Mouse (Mus musculus): Measurements from ENCODE around the gene Epo.

Epo gene

GRCm38 (mm10) chr5:137533117-137533827 lies at the start of gene Epo, which contains the start of gene Gnb2:
TSS of gene Epo (minus strand) at chr5:137533242.
TSS of gene Gnb2 (minus strand) at chr5:137533510.
- peak; percentile 97 for DNase-seq (ENCODE audit: low read depth)

GRCm38 (mm10) chr5:137582702-137583101 lies 49.7 kb upstream of the Epo start:
- DNase-seq (ENCODE audit: low read depth) = no peak

GRCm38 (mm10) chr5:137580246-137580645 lies 47.2 kb upstream of the Epo start:
- DNase-seq (ENCODE audit: low read depth) = no peak

GRCm38 (mm10) chr5:137574470-137574901 lies 41.4 kb upstream of the Epo start:
- DNase-seq (ENCODE audit: low read depth) = no peak

- DNase-seq (ENCODE audit: low read depth) = peak; percentile 84
Observed at GRCm38 (mm10) chr5:137570691-137571586, 37.9 kb upstream of the Epo start.

- DNase-seq (ENCODE audit: low read depth) = peak; percentile 27
Observed at GRCm38 (mm10) chr5:137570181-137570580, 37.1 kb upstream of the Epo start.

GRCm38 (mm10) chr5:137569665-137570064 lies 36.6 kb upstream of the Epo start, which contains the start of gene Tfr2:
TSS of gene Tfr2 (plus strand) at chr5:137569840.
- DNase-seq (ENCODE audit: low read depth) = peak; percentile 83

GRCm38 (mm10) chr5:137569031-137569430 lies 36.0 kb upstream of the Epo start:
- no peak for DNase-seq (ENCODE audit: low read depth)

GRCm38 (mm10) chr5:137568223-137568798 lies 35.3 kb upstream of the Epo start:
- no peak for DNase-seq (ENCODE audit: low read depth)

- no peak for DNase-seq (ENCODE audit: low read depth)
Observed at GRCm38 (mm10) chr5:137566416-137566815, 33.4 kb upstream of the Epo start.

GRCm38 (mm10) chr5:137565744-137566143 lies 32.7 kb upstream of the Epo start:
- DNase-seq (ENCODE audit: low read depth) = no peak

GRCm38 (mm10) chr5:137562965-137563364 lies 29.9 kb upstream of the Epo start:
- DNase-seq (ENCODE audit: low read depth) = no peak

GRCm38 (mm10) chr5:137561556-137561955 lies 28.5 kb upstream of the Epo start:
- no peak for DNase-seq (ENCODE audit: low read depth)

GRCm38 (mm10) chr5:137553898-137554297 lies 20.9 kb upstream of the Epo start:
- DNase-seq (ENCODE audit: low read depth) = no peak

- DNase-seq (ENCODE audit: low read depth) = peak; percentile 49
Observed at GRCm38 (mm10) chr5:137553411-137553837, 20.4 kb upstream of the Epo start, which contains the start of gene Actl6b. TSS of gene Actl6b (plus strand) at chr5:137553517.

- no peak for DNase-seq (ENCODE audit: low read depth)
Observed at GRCm38 (mm10) chr5:137553000-137553399, 20.0 kb upstream of the Epo start.

- no peak for DNase-seq (ENCODE audit: low read depth)
Observed at GRCm38 (mm10) chr5:137551119-137551518, 18.1 kb upstream of the Epo start.

GRCm38 (mm10) chr5:137549840-137550239 lies 16.8 kb upstream of the Epo start:
- no peak for DNase-seq (ENCODE audit: low read depth)

- no peak for DNase-seq (ENCODE audit: low read depth)
Observed at GRCm38 (mm10) chr5:137545596-137545995, 12.6 kb upstream of the Epo start.

GRCm38 (mm10) chr5:137544926-137545325 lies 11.9 kb upstream of the Epo start:
- no peak for DNase-seq (ENCODE audit: low read depth)

GRCm38 (mm10) chr5:137541768-137542540 lies 8.9 kb upstream of the Epo start:
- no peak for DNase-seq (ENCODE audit: low read depth)

- DNase-seq (ENCODE audit: low read depth) = no peak
Observed at GRCm38 (mm10) chr5:137540991-137541390, 7.9 kb upstream of the Epo start.
